Mouse (Mus musculus): ENCODE data around the gene 4933427D14Rik. TPM values are rescaled to one million over a fixed set of nuclear protein-coding genes. Genes with fewer than 3 reads are reported as not detected.

4933427D14Rik gene
- polyA plus RNA-seq, 1 experiment: 14.5 TPM

DNA sequence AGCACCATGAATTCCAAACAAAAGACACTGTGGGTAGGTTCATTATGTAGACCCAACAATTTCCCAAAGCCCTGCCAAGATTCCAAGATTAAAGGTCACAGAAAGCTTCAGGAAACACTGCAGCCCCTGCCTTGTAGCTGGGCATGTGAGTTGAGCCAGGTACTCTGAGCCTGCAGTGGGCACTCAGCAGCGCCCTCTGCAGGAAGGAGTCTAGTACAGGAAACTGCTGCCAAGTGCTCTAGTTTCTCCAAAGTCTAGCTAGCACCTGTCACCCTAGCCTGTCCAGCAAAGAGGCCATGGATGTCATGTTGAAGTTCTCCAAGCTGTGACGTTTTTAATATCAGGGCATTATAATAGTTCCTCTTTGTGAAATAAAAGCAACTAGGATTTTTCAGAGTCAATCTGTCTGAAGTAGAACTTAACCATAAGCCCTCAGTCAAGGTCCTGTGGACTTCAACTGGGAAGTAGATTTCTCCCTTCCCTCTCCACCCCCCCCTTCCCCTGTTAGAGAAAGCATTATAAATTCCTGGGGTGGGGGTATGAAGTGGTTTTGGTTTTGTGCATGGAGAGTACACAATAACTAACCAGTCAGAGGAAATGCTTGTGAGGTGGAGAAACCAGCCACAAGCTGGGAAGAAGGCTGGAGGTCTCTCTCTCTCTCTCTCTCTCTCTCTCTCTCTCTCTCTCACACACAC is 61.9 kb downstream of the 4933427D14Rik start:
- Histone ChIP-seq H3K4me1 (ENCODE audit: control insufficient read depth, insufficient read depth, low read length) (no peaks in the 10 kb centered on the region), H3K4me3 (ENCODE audit: low read depth, low read length) (no peak overlapping the region), H3K27me3 (ENCODE audit: control insufficient read depth, insufficient read depth, low read length, poor library complexity, severe bottlenecking) (no peaks in the 10 kb centered on the region), H3K9me3 (replicated peaks; ENCODE audit: control insufficient read depth, insufficient read depth, low read length, poor library complexity, severe bottlenecking) (no peaks in the 10 kb centered on the region), H3K27ac (ENCODE audit: insufficient read depth, low read length) (no peak overlapping the region), H3K9ac (ENCODE audit: low read depth, poor library complexity, severe bottlenecking) (no peak overlapping the region), H3K36me3 (ENCODE audit: control insufficient read depth, insufficient read depth, low read length, poor library complexity, severe bottlenecking) (no peaks in the 10 kb centered on the region)
- TF ChIP-seq POLR2A (IDR thresholded peaks at IDR 0.05; ENCODE audit: insufficient read depth, low read length): no peak
- peak; percentile 94 for TF ChIP-seq CTCF (IDR thresholded peaks at IDR 0.05; ENCODE audit: low read depth, low read length)
- TF ChIP-seq EP300 (IDR thresholded peaks at IDR 0.05; ENCODE audit: insufficient read depth, low read depth, low read length): no peak

DNA sequence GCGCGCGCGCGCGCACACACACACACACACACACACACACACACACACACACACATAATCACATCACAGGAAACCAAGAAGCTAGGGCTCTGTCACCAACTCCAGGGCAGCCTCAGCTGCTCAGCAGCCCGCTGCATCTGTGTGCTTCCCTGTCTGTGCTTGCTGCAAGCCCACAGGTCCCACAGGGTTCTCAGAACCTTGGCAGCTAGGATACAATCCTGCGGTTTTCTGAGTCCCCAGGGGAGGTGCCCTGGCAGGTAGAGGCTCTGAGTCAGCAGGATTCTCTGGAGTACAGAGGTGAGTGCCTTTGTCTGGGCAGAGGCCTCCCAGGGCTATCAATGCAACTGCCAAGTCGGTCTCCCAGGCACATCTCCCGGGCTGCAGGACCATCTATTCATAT is 64.4 kb downstream of the 4933427D14Rik start:
- Histone ChIP-seq H3K4me3 (ENCODE audit: low read depth, low read length) (peak overlapping the region; percentile 16; the same call in 1 of the 2 replicates), H3K4me1 (ENCODE audit: control insufficient read depth, insufficient read depth, low read length) (no peaks in the 10 kb centered on the region), H3K9me3 (replicated peaks; ENCODE audit: control insufficient read depth, insufficient read depth, low read length, poor library complexity, severe bottlenecking) (no peaks in the 10 kb centered on the region), H3K27ac (ENCODE audit: insufficient read depth, low read length) (no peak overlapping the region), H3K9ac (ENCODE audit: low read depth, poor library complexity, severe bottlenecking) (peak overlapping the region; percentile 39; the same call in 1 of the 2 replicates), H3K36me3 (ENCODE audit: control insufficient read depth, insufficient read depth, low read length, poor library complexity, severe bottlenecking) (no peaks in the 10 kb centered on the region), H3K27me3 (ENCODE audit: control insufficient read depth, insufficient read depth, low read length, poor library complexity, severe bottlenecking) (no peaks in the 10 kb centered on the region)
- TF ChIP-seq POLR2A (IDR thresholded peaks at IDR 0.05; ENCODE audit: insufficient read depth, low read length) (no peak), CTCF (IDR thresholded peaks at IDR 0.05; ENCODE audit: low read depth, low read length) (no peak), EP300 (IDR thresholded peaks at IDR 0.05; ENCODE audit: insufficient read depth, low read depth, low read length) (no peak)

DNA sequence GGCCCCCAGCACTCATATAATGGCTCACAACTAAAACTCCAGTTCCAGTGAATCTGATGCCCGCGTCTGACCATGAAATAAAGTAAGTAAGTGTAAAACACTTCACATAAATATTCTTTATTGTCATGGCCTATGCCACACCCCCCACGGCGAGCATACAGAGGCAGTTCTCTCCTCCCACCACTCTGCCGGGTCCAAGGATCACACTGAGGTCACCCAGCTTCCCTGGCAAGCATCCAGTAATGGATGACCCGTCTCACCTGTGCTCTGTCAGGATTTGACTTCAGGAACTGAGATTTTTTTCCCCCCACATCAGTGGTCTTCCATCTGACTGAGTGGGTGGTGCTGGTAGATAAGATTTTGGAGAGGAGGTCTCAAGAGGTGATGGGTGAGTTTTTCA is 67.1 kb downstream of the 4933427D14Rik start:
- H3K9ac ChIP-seq (ENCODE audit: low read depth, poor library complexity, severe bottlenecking): no peak overlapping the region
- TF ChIP-seq EP300 (IDR thresholded peaks at IDR 0.05; ENCODE audit: insufficient read depth, low read depth, low read length): no peak
- no peak for TF ChIP-seq CTCF (IDR thresholded peaks at IDR 0.05; ENCODE audit: low read depth, low read length)
- TF ChIP-seq POLR2A (IDR thresholded peaks at IDR 0.05; ENCODE audit: insufficient read depth, low read length): no peak
- no peak overlapping the region for H3K4me3 ChIP-seq (ENCODE audit: low read depth, low read length)
- no peak overlapping the region for H3K27ac ChIP-seq (ENCODE audit: insufficient read depth, low read length)
- no peaks in the 10 kb centered on the region for H3K36me3 ChIP-seq (ENCODE audit: control insufficient read depth, insufficient read depth, low read length, poor library complexity, severe bottlenecking)
- H3K4me1 ChIP-seq (ENCODE audit: control insufficient read depth, insufficient read depth, low read length): no peaks in the 10 kb centered on the region
- H3K9me3 ChIP-seq (replicated peaks; ENCODE audit: control insufficient read depth, insufficient read depth, low read length, poor library complexity, severe bottlenecking): no peaks in the 10 kb centered on the region
- H3K27me3 ChIP-seq (ENCODE audit: control insufficient read depth, insufficient read depth, low read length, poor library complexity, severe bottlenecking): peaks cover 12% of the 10 kb centered on the region

DNA sequence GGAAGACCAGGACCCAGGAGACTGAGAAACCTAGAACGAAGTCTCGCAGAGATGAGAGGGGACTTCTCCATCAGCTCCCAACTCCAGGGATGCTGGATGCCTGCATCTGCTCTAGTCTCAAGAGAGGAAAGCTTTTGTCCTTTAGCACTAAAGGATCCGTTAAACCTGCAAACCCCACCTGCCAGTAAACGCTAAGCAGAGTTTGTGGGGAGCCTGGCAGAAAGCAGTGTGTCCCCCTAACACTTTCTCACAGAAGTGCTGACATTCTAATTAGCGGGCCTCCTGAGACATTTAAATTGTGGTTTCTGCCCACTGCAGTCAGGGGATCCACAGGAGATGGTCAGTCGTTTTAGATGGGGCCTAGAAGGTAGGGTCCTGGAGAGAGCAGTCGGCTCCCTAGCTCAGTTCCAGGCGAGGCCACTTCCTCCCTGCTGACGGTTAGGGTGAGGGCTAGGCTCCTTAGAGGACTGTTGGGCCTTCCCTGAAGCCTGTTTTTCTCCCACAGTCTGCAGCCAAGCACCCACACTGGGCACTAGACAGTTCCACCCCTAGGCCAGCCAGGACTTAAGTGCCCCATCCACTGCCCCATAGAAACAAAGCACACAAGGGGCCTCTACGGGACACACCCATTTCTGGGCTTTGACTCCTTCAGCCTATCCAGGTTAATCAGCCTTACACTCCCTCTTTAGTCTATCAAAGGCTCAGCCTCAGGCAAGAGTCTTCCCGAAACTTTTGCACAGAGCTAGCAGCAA is 70.9 kb downstream of the 4933427D14Rik start:
- TF ChIP-seq EP300 (IDR thresholded peaks at IDR 0.05; ENCODE audit: insufficient read depth, low read depth, low read length) (no peak), CTCF (IDR thresholded peaks at IDR 0.05; ENCODE audit: low read depth, low read length) (no peak), POLR2A (IDR thresholded peaks at IDR 0.05; ENCODE audit: insufficient read depth, low read length) (no peak)
- Histone ChIP-seq H3K36me3 (ENCODE audit: control insufficient read depth, insufficient read depth, low read length, poor library complexity, severe bottlenecking) (no peaks in the 10 kb centered on the region), H3K27ac (ENCODE audit: insufficient read depth, low read length) (no peak overlapping the region), H3K4me3 (ENCODE audit: low read depth, low read length) (peak overlapping the region; percentile 69), H3K9me3 (replicated peaks; ENCODE audit: control insufficient read depth, insufficient read depth, low read length, poor library complexity, severe bottlenecking) (no peaks in the 10 kb centered on the region), H3K9ac (ENCODE audit: low read depth, poor library complexity, severe bottlenecking) (no peak overlapping the region), H3K4me1 (ENCODE audit: control insufficient read depth, insufficient read depth, low read length) (no peaks in the 10 kb centered on the region), H3K27me3 (ENCODE audit: control insufficient read depth, insufficient read depth, low read length, poor library complexity, severe bottlenecking) (peaks cover 18% of the 10 kb centered on the region)

DNA sequence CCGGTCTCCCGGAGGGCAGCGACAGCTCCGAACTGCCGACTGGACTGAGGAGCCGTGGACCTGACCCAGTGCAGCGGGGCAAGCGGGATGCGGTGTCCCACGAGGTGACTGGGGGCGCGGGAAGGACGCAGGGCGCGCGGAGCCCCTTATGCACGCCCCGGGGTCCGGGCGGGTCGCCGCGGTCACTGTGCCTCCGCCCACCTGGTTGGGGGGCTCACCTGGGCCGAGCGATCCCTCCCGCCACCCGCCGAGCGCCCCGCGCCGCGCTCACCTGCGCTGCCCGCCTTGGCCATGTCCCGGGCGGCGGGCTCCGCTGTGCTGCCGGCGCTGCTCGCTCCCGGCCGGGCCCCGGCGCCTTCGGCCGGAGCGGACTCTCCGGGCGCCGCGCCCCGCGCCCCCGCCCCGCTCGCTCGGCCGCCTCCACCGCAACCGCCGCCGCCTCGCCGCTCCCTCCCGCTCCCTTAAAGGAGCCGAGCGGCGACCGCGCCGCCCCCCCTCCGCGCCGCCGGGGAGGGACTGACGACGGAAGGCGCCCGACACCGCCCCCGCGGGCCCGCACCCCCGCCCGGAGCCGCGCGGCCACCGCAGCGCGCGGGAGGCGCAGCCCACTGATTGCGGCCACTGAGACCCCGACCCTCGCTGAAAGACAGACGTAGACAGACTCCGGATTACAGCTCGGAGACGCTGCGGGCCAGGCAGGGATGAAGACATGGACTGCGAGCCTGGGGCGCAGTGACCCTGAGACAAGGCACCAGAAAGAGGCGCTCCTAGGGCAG is 71.7 kb downstream of the 4933427D14Rik start, which contains the start of gene Pitpnm3:
Pitpnm3 (minus strand) TSS at position 396 of the 776 bp plus-strand sequence.
- Histone ChIP-seq H3K27ac (ENCODE audit: insufficient read depth, low read length) (no peak within 1 kb of the TSS), H3K36me3 (ENCODE audit: control insufficient read depth, insufficient read depth, low read length, poor library complexity, severe bottlenecking) (no peaks in the 10 kb centered on the region), H3K9ac (ENCODE audit: low read depth, poor library complexity, severe bottlenecking) (peak within 1 kb of the TSS; percentile 76), H3K27me3 (ENCODE audit: control insufficient read depth, insufficient read depth, low read length, poor library complexity, severe bottlenecking) (peaks cover 18% of the 10 kb centered on the region), H3K9me3 (replicated peaks; ENCODE audit: control insufficient read depth, insufficient read depth, low read length, poor library complexity, severe bottlenecking) (no peaks in the 10 kb centered on the region), H3K4me3 (ENCODE audit: low read depth, low read length) (peak within 1 kb of the TSS; percentile 69), H3K4me1 (ENCODE audit: control insufficient read depth, insufficient read depth, low read length) (no peaks in the 10 kb centered on the region)
- TF ChIP-seq POLR2A (IDR thresholded peaks at IDR 0.05; ENCODE audit: insufficient read depth, low read length) (no peak), CTCF (IDR thresholded peaks at IDR 0.05; ENCODE audit: low read depth, low read length) (no peak), EP300 (IDR thresholded peaks at IDR 0.05; ENCODE audit: insufficient read depth, low read depth, low read length) (no peak)

Measured in ES-Bruce4 (cell line).